Mouse (Mus musculus) G1E (cell line): Measurements from ENCODE around the gene Hist1h2be. TPM values are rescaled to one million over a fixed set of nuclear protein-coding genes. Genes with fewer than 3 reads are reported as not detected.
A peak's percentile ranks its signal among the peaks of the same experiment; 100 is the strongest.

Experiments used
- ATAC-seq: 2 replicates; pipeline ENCODE4 v1.8.0; 2016; ENCODE audit warnings: mild to moderate bottlenecking; ENCODE audit not compliant: insufficient number of reproducible peaks, poor library complexity, low FRiP score, severe bottlenecking; ENCODE audit errors: extremely low read depth
- DNase-seq: peaks from one replicate; pipeline ENCODE4 v3.0.0; 2012; ENCODE audit warnings: low spot score
- H3K27me3 ChIP-seq: 2 replicates; pipeline ENCODE4 v1.6.1; 2012; ENCODE audit warnings: mild to moderate bottlenecking, low read length, inconsistent platforms; ENCODE audit not compliant: insufficient read depth
- H3K36me3 ChIP-seq: replicated peaks from 2 replicates; pipeline ENCODE3; 2012; ENCODE audit warnings: mild to moderate bottlenecking, inconsistent platforms
- H3K4me1 ChIP-seq: 2 replicates; pipeline ENCODE4 v1.6.1; 2012; ENCODE audit warnings: low read depth, low read length, inconsistent platforms, mixed read lengths; ENCODE audit not compliant: insufficient read depth
- H3K4me3 ChIP-seq: 2 replicates; pipeline ENCODE4 v1.5.1; 2012; ENCODE audit warnings: low read depth, mild to moderate bottlenecking, inconsistent platforms, low read length, moderate library complexity, mixed read lengths
- H3K9me3 ChIP-seq: replicated peaks from 2 replicates; pipeline ENCODE4 v1.6.1; 2012; ENCODE audit warnings: inconsistent platforms
- CTCF ChIP-seq: IDR thresholded peaks from 2 replicates; pipeline ENCODE4 v1.5.1; 2012; ENCODE audit warnings: low read depth, low read length, inconsistent platforms, mixed read lengths
- GATA1 ChIP-seq: IDR thresholded peaks from 2 replicates; pipeline ENCODE4 v1.6.1; 2012; ENCODE audit warnings: borderline replicate concordance, low read length, inconsistent platforms, mixed read lengths
- GATA2 ChIP-seq: IDR thresholded peaks from 2 replicates; pipeline ENCODE4 v1.6.1; 2012; ENCODE audit warnings: low read depth, low read length, inconsistent platforms, borderline replicate concordance
- POLR2AphosphoS5 ChIP-seq: IDR thresholded peaks from 2 replicates; pipeline ENCODE4 v1.6.1; 2012; ENCODE audit warnings: low read depth, low read length, inconsistent platforms; ENCODE audit not compliant: insufficient replicate concordance
- TAL1 ChIP-seq: conservative IDR thresholded peaks from 2 replicates; pipeline ENCODE4 v1.6.1; 2012; ENCODE audit warnings: low read depth, low read length, inconsistent platforms, mixed read lengths
- polyA plus RNA-seq: library from polyadenylated mRNA; stranded (reverse); fragments of >175 nt; gene quantifications from 2 replicates; pipeline ENCODE4 v1.2.3, GENCODE M21; 2012
- total RNA-seq, 2 experiments: library from RNA; stranded (forward) in 1 of 2; stranded (reverse) in 1 of 2; fragments of 200-1000 nt in 1 of 2; fragments of >200 nt in 1 of 2; fragmentation: Nextera tagmentation in 1 of 2; gene quantifications; 2 replicates each; pipeline ENCODE4 v1.2.3; 2014 to 2017

Gene Hist1h2be
- total and polyA plus RNA-seq, 3 experiments = 0.56 to 110 (median 27.7) TPM

DNA sequence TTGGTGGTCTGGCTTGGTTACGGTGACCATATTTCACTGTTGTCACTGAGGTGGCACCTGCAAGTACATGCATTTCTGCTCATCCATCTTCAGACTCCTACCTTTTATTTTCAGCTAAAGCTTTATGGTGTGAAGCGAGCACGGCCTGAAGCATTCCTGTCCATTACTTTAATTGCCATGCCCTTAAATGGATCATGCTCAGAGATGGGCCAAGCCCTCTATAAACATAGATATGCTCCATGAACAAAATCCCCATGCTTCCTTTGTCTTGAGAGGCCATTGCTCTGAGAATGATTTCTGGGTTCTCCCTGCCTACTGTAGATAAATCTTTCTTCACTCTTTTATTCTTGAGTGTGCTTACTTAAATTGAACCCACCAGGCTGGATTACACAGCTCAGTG, 16.5 kb downstream of the Hist1h2be start:
- H3K27me3 ChIP-seq = no peaks in the 10 kb centered on the region
- H3K9me3 ChIP-seq = no peaks in the 10 kb centered on the region
- no peak for ATAC-seq
- TF ChIP-seq CTCF (no peak), POLR2AphosphoS5 (no peak), TAL1 (no peak), GATA1 (no peak), GATA2 (no peak)
- peaks cover 26% of the 10 kb centered on the region for H3K4me1 ChIP-seq
- peaks cover 7% of the 10 kb centered on the region for H3K36me3 ChIP-seq
- no peak overlapping the region for H3K4me3 ChIP-seq
- no peak for DNase-seq

- TF ChIP-seq GATA2 (no peak), CTCF (no peak), POLR2AphosphoS5 (no peak), GATA1 (no peak), TAL1 (no peak)
- DNase-seq (no peak), ATAC-seq (no peak)
- Histone ChIP-seq H3K27me3 (no peaks in the 10 kb centered on the region), H3K4me3 (no peak overlapping the region), H3K9me3 (no peaks in the 10 kb centered on the region), H3K36me3 (peaks cover 7% of the 10 kb centered on the region), H3K4me1 (peaks cover 24% of the 10 kb centered on the region)
Observed at GRCm38 (mm10) chr13:23603182-23603699, 17.7 kb downstream of the Hist1h2be start.

DNA sequence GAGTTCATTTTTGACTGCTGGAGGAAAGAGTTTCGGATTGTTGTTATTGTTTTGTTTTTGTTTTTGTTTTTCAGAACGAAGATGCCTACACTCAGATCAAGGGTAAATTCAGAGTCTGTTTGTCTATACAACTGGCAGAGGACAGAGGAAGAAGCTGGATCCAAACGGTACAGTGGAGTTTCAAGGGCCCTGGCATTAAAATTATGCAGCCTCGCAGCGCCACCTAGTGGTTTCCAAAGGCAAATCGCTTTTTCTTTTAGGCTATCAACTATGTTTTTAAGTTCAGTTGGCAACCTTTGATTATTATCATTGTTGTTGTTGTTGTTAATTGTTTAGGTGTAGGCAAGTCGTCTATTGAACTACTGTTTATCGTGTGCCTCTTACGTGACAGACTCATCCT, 23.0 kb downstream of the Hist1h2be start:
- no peak for DNase-seq
- TF ChIP-seq CTCF (peak; percentile 49), GATA2 (no peak)
- H3K27me3 ChIP-seq = no peaks in the 10 kb centered on the region
- ATAC-seq = 0 out of 2 replicates have a peak, but pooled peaks have one; percentile 19
- peaks cover 51% of the 10 kb centered on the region for H3K4me1 ChIP-seq
- H3K9me3 ChIP-seq = no peaks in the 10 kb centered on the region
- H3K4me3 ChIP-seq = no peak overlapping the region
- H3K36me3 ChIP-seq = no peaks in the 10 kb centered on the region

DNA sequence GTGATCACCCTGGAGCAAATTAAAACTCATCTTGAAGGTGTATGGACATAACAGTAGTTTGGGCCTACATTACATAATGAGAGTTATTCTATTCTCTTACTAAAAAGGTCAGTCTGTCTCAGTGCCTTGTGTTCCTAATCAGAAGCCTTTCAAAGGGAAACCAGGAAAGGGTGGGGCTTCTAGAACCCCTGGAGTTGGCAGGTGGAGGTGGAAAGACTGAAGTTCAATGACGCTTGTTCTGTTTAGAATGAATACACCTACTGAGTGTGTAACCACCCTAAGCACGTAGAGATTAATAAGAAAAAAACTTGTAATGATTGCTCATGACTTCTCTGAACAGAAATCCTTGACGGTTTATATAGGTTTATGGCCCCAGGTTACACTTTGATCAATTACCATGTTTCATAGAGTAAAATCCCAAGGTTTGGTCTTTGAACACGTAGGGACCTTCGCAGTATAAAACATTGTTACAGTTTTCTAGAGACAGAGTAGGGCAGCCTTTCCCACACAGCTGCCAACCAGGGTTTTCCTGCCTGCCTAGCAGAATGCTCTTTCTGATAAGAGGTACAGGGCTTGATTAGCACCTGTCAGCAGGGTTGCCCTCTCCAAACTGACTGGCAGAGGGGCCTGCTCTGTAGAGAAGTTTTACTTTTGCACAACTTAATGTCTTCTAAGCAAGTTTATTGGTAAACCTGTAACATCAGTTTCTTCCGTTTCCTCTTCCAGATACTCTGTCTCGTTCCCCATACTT, 25.1 kb downstream of the Hist1h2be start:
- peaks cover 70% of the 10 kb centered on the region for H3K4me1 ChIP-seq
- DNase-seq = no peak

DNA sequence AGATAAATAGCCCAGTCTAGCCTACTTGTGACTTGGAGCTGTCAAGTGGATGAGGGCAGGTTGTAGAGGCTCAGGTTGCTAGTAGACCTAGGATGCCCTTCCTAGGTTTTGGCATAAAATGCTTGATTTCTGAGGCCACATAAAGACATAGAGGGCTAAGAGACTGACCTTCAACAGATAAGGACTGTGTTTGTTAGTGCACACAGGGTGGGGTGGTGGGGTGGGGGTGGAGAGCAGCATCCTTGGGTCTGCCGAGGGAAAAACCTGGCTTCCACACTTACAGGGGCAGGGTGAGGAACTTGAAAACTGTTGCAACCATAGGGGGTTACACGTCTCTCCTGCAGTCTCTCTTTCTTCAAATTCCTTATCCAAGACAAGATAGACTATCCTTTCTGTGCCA, 25.7 kb downstream of the Hist1h2be start:
- DNase-seq (no peak), ATAC-seq (no peak)
- peaks cover 74% of the 10 kb centered on the region for H3K4me1 ChIP-seq

More for the DNA sequence above, 25.1 kb downstream of the Hist1h2be start:
- TF ChIP-seq TAL1 (peak; percentile 45; the same call in 1 of the 2 replicates), GATA1 (no peak), CTCF (no peak), GATA2 (no peak)
- Histone ChIP-seq H3K36me3 (no peaks in the 10 kb centered on the region), H3K4me3 (no peak overlapping the region; the same call in 1 of the 2 replicates), H3K27me3 (no peaks in the 10 kb centered on the region), H3K9me3 (no peaks in the 10 kb centered on the region)
- no peak for ATAC-seq

DNA sequence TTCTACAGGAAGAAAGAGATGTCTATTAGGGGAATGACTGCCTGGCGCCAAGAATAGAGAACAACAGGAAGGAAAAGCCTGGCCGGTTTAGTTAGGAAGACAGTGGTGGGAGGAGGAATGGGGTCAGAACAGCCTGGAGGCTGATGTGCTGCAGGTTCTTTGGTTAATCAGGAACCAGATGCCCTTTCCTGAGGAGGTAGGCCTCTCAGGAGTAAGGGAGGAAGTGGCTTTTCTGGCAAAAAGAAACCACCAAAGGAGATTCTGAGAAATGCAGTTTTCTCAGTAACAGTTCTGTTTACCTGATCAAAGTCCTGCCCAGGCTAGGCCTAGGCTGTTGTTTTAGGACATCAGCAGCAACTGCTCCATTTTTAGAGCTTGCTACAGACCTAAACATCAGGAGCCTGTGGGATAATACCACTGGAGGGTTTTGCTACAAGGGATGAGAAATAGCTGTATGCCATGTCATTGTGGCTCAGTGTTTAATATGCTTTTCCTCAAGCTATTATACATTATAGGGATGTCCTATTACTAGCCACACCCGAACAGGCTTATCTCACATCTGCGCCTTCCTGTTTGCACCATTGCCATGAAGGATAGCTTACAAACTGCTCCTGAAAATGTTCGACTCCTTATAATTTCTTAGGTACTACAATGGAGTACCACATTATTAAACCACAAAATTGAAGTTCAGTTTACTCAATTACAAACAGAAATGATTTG, 27.7 kb downstream of the Hist1h2be start:
- DNase-seq (peak; percentile 28), ATAC-seq (peak; percentile 47; the same call in 1 of the 2 replicates)
- no peak overlapping the region for H3K4me3 ChIP-seq
- peaks cover 82% of the 10 kb centered on the region for H3K4me1 ChIP-seq
- no peaks in the 10 kb centered on the region for H3K27me3 ChIP-seq
- H3K36me3 ChIP-seq = no peaks in the 10 kb centered on the region
- H3K9me3 ChIP-seq = no peaks in the 10 kb centered on the region
- TF ChIP-seq CTCF = no peak
- no peak for TF ChIP-seq TAL1
- TF ChIP-seq GATA2 = no peak
- TF ChIP-seq GATA1 = no peak

More for the DNA sequence above, 25.7 kb downstream of the Hist1h2be start:
- TF ChIP-seq TAL1 (no peak), POLR2AphosphoS5 (no peak), GATA1 (no peak), CTCF (no peak), GATA2 (no peak)
- Histone ChIP-seq H3K9me3 (no peaks in the 10 kb centered on the region), H3K4me3 (no peak overlapping the region), H3K36me3 (no peaks in the 10 kb centered on the region), H3K27me3 (no peaks in the 10 kb centered on the region)
